Comparison of ENCODE assay signal across 7 mouse cellular contexts in genomic region chr9:32519101-32520051, GRCm38 (mm10). TPM values are rescaled to one million over a fixed set of nuclear protein-coding genes. Genes with fewer than 3 reads are reported as not detected.
DNase-seq lines count a peak whose midpoint lies in the region; ATAC-seq lines count a peak whose summit lies in the region.

No protein-coding gene starts in this region.

- ATAC-seq in neural tube, embryonic 13.5 days (ENCODE audit: low read depth) = no peak
- ATAC-seq in heart, embryonic 12.5 days (ENCODE audit: insufficient number of reproducible peaks, low FRiP score) = peak; percentile 55
- no peak for ATAC-seq in limb, embryonic 11.5 days (ENCODE audit: insufficient number of reproducible peaks, low FRiP score, low TSS enrichment, low read depth)

- H3K4me3 ChIP-seq in neural tube, embryonic 13.5 days = no peak overlapping the region
- H3K4me3 ChIP-seq in heart, embryonic 12.5 days = no peak overlapping the region
- no peak overlapping the region for H3K4me3 ChIP-seq in limb, embryonic 11.5 days (ENCODE audit: low read depth, low read length)

- H3K4me2 ChIP-seq in neural tube, embryonic 13.5 days = no peak overlapping the region
- peak overlapping the region; percentile 34 for H3K4me2 ChIP-seq in heart, embryonic 12.5 days
- H3K4me2 ChIP-seq in limb, embryonic 11.5 days (ENCODE audit: low read depth, severe bottlenecking) = no peak overlapping the region

- no peak overlapping the region for H3K9ac ChIP-seq in neural tube, embryonic 13.5 days
- H3K9ac ChIP-seq in heart, embryonic 12.5 days = no peak overlapping the region
- H3K9ac ChIP-seq in limb, embryonic 11.5 days (ENCODE audit: low read length) = no peak overlapping the region

- H3K4me1 ChIP-seq in neural tube, embryonic 13.5 days (replicated peaks) = no peaks in the 10 kb centered on the region
- peaks cover 59% of the 10 kb centered on the region for H3K4me1 ChIP-seq in heart, embryonic 12.5 days (replicated peaks)
- H3K4me1 ChIP-seq in limb, embryonic 11.5 days (ENCODE audit: control insufficient read depth, insufficient read depth, low read length) = peaks cover 34% of the 10 kb centered on the region

- 69% methylated on average over 22 of the region's 22 CpGs for WGBS in neural tube, embryonic 13.5 days
- 35% methylated on average over 22 of the region's 22 CpGs for WGBS in heart, embryonic 12.5 days
- WGBS in limb, embryonic 11.5 days = 56% methylated on average over 22 of the region's 22 CpGs

- no peaks in the 10 kb centered on the region for H3K9me3 ChIP-seq in neural tube, embryonic 13.5 days
- no peaks in the 10 kb centered on the region for H3K9me3 ChIP-seq in heart, embryonic 12.5 days (replicated peaks)
- no peaks in the 10 kb centered on the region for H3K9me3 ChIP-seq in limb, embryonic 11.5 days (ENCODE audit: control insufficient read depth, low read length)

- no peaks in the 10 kb centered on the region for H3K36me3 ChIP-seq in neural tube, embryonic 13.5 days
- no peaks in the 10 kb centered on the region for H3K36me3 ChIP-seq in heart, embryonic 12.5 days
- no peaks in the 10 kb centered on the region; the same call in 1 of the 2 replicates for H3K36me3 ChIP-seq in limb, embryonic 11.5 days (ENCODE audit: control insufficient read depth, insufficient read depth, low read length)

- H3K27ac ChIP-seq in neural tube, embryonic 13.5 days (replicated peaks) = peak overlapping the region; percentile 33; the same call in 1 of the 2 replicates
- H3K27ac ChIP-seq in heart, embryonic 12.5 days (ENCODE audit: poor library complexity, severe bottlenecking) = peak overlapping the region; percentile 59
- peak overlapping the region; percentile 32; the same call in 1 of the 2 replicates for H3K27ac ChIP-seq in limb, embryonic 11.5 days (replicated peaks; ENCODE audit: low read depth, low read length)

- H3K27me3 ChIP-seq in neural tube, embryonic 13.5 days = no peaks in the 10 kb centered on the region
- no peaks in the 10 kb centered on the region for H3K27me3 ChIP-seq in heart, embryonic 12.5 days (replicated peaks)
- H3K27me3 ChIP-seq in limb, embryonic 11.5 days (ENCODE audit: control insufficient read depth, insufficient read depth, low read length) = no peaks in the 10 kb centered on the region

- DNase-seq in neural tube, embryonic 10.5 days (ENCODE audit: extremely low spot score, low spot score) = no peak
- DNase-seq in limb, embryonic 11.5 days (ENCODE audit: low spot score) = no peak
- peak; percentile 33 for DNase-seq in yolk sac, embryonic 10.5 days (ENCODE audit: low spot score)
- DNase-seq in gastrocnemius, postnatal 25 days = no peak
- no peak for DNase-seq in cerebellum, postnatal 10 days

RNA-seq across cellular contexts. Expression of gene Fli1, which starts 23.3 kb away (rescaled TPM):
- 10.1 and 13.2 TPM in 2 replicates for polyA plus RNA-seq in neural tube, embryonic 13.5 days (2015; fragmentation: Nextera tagmentation; extraction: Ambion mirVana)
- 20.1 and 20.2 TPM in 2 replicates for polyA plus RNA-seq in heart, embryonic 12.5 days (2016; fragmentation: Nextera tagmentation; extraction: Ambion mirVana)
- polyA plus RNA-seq in limb, embryonic 11.5 days (2014; fragmentation: Nextera tagmentation; extraction: Ambion mirVana) = 62.2 and 68.3 TPM in 2 replicates
- total RNA-seq in gastrocnemius, postnatal 25 days (2021) = 1 to 10 TPM; 7.3 to 9.4 TPM
